Mouse (Mus musculus) megakaryocyte, adult 5-6 weeks (primary cell): ENCODE measurements around the gene Ccl9. TPM values are rescaled to one million over a fixed set of nuclear protein-coding genes. Genes with fewer than 3 reads are reported as not detected.

ENCODE experiments used
- ATAC-seq: 2 replicates; pipeline ENCODE4 v1.8.0; 2016; ENCODE audit warnings: mild to moderate bottlenecking, inconsistent platforms; ENCODE audit not compliant: poor library complexity, severe bottlenecking
- total RNA-seq, 2 experiments: library from RNA; stranded (forward) in 1 of 2; stranded (reverse) in 1 of 2; fragments of 153-499, 151-499 nt in 1 of 2; fragments of 221-1000, 200-1000 nt in 1 of 2; gene quantifications; 2 replicates each; pipeline versions ENCODE4 v1.2.3 to v1.2.4; 2015 to 2017

Ccl9 gene
- total RNA-seq (2015) (447 and 459 TPM in 2 replicates), total RNA-seq (2017) (282 and 303 TPM in 2 replicates)

GRCm38 (mm10) chr11:83578186-83578760 is at the start of gene Ccl9:
Ccl9 (minus strand) TSS chr11:83578636.
- peak; percentile 45 for ATAC-seq

GRCm38 (mm10) chr11:83623586-83623985 is 45.1 kb upstream of the Ccl9 start:
- no peak for ATAC-seq

DNA sequence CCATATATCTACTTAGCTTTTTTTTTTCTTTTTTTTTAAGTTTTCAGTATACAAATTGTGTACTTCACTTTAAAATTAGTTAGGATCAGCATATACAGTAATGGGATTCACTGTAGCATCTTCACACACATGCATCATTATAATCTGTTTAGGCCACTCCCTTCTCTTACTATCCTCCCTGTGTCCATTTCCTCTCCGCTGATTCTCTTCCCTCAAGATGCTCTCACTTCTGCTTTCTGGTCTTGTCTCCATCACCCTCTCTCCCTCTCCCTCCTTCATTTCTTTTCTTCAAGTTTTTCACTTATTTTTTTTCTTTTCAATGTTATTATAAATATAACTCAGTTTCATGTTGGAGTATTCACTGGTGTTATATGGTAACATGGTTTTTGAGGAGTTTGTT is 40.6 kb upstream of the Ccl9 start:
- peak; percentile 63 for ATAC-seq

- peak; percentile 73 for ATAC-seq
Observed at GRCm38 (mm10) chr11:83618238-83618637, 39.8 kb upstream of the Ccl9 start.

- ATAC-seq, result peak; percentile 77
Observed at GRCm38 (mm10) chr11:83616586-83616985, 38.1 kb upstream of the Ccl9 start.

DNA sequence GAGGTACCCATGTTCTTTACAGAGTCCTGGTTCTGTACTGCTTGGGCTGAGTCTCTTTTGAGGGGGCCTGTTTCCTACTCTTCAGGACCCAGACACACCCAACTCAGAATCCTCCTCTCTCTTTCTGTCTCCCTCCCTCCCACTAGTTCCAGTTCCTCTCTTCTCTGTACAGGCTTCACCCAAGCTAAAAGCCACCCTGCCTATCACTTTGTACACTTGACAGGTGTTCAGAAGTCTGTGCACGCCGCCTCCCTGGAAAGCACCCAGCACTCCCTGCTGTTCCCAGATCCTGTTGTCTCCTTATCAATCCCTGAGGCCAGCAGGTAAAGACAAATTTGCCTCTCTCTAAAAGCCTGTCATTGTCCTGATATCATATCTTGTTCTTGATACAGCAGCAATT is 32.5 kb upstream of the Ccl9 start:
- ATAC-seq, result peak; percentile 66

- ATAC-seq, result no peak
Observed at GRCm38 (mm10) chr11:83606396-83606795, 28.0 kb upstream of the Ccl9 start.

DNA sequence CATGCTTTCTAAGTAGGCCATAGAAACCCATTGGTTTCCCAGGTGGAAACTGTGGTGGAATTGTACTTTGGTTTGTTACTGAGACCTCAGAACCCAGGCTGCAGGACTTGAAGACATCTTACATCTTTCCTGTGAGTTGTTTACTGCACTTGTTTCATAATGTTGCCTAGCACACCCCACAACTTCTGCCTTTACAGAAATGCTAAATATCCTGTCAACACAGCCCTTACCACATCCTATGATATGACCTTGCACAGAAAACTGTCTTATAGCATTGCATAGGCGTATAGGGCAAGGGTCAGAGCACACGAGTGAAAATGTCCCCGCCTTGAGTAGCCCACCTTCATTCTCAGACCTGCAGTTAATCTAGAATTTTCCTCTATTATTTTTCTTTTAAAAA is 27.1 kb upstream of the Ccl9 start:
- peak; percentile 79 for ATAC-seq

GRCm38 (mm10) chr11:83604698-83605097 is 26.3 kb upstream of the Ccl9 start:
- peak; percentile 64 for ATAC-seq

DNA sequence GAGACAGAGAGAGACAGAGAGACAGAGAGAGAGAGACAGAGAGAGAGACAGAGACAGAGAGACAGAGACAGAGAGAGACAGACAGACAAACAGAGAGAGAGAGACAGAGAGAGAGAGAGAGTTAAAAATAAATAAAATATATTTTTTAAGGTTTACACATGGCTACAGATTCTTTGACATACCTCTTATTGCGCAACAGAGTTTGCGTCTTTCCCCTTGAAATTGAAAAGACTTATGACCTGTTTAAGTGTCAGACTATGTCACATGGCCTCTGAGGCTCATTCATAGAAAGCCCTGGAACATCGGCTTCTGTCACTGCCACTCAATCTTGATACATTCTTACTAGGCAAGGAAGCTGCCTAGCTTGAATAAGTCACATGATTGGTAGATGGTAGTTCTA is 25.0 kb upstream of the Ccl9 start:
- ATAC-seq, result no peak

DNA sequence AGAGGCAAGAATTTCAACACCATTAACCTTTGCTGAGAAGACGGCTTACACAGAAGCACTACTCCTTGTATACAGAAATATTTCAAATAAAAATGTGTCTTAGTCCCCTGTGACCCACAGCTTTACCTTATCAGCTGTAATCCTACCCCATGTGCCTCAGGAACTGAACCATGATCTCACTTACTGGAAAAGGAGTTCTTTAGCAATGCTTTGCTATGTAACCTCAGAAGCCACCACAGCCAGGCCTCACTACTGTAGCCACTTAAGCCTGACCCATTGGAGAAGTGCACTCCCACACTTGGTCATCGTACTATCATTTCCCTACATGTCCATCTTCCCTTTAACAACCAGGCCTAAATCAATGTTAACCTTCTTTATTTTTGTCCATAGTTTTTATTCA is 22.1 kb upstream of the Ccl9 start:
- ATAC-seq, result peak; percentile 19

- ATAC-seq, result no peak
Observed at GRCm38 (mm10) chr11:83598991-83599390, 20.6 kb upstream of the Ccl9 start.

DNA sequence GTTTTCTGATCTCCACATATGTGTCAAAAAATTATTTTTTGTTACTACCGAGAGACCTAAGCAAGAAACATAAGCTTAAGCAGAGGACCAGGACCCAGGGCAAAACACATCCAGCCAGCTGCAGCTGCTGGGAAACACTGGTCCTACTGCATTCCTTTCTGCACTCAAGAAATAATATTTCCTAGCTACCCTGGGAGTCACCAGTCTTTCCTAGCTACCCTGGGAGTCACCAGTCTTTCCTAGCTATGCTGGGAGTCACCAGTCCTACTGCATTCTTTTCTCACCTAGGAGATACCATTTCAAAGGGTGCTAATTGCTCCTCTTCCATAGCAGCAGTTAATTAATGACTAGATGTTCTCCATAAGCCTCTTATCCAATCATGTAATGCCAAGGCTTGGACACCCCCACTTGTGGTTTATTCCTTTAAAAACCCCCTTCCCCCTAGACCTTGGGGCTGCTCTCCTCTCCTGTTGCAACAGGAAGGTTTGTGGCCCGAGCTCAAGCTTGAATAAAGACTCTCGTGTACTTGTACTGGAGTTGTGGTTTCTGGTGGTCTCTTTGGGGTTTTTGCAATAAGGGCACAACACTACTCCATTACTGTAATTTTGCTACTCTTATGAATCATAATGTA is 19.9 kb upstream of the Ccl9 start:
- no peak for ATAC-seq

- no peak for ATAC-seq
Observed at GRCm38 (mm10) chr11:83597796-83598195, 19.4 kb upstream of the Ccl9 start.

- peak; percentile 61 for ATAC-seq
Observed at GRCm38 (mm10) chr11:83595669-83596455, 17.4 kb upstream of the Ccl9 start.

DNA sequence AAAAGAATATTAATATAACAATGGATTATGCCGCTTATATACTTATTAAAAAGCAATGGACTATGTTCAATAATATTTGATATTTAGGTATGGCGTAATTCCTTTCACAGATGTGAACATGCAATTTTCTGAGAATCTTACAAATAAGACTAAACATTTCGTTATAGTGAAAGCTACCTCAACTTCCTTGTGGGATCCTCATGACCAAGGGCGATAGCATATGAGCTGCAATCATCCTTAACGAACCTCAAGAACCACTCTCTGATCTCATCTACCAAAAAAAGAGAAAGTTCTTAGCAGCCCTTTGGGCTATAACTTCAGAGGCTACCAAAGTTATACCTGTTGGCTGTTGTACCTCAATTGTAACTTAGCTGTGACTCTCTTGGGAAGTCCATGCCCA is 15.0 kb upstream of the Ccl9 start:
- ATAC-seq, result peak; percentile 37; the same call in 1 of the 2 replicates

DNA sequence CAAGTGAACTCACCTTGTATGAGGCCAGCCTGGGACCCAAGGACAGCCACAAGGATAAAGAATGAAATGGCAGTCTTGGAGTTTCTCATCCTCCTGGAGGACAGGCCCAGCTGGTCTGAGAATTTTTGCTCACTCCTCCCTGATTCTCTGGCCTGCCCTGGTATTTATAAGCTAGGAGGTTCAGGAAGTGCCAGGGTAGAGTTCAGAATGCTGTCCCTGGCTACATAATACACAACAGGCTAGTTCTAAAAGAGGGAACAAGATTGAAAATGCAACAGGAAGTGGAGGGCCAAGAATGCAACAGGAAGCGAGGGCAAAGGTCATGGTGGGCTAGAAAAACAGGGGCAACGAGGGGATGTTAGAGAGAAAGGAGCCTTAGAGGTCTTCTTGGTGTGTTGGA is 14.4 kb upstream of the Ccl9 start, which contains the start of gene Ccl6:
Gene Ccl6 (minus strand): TSS at position 235 of the 400 bp plus-strand sequence.
- ATAC-seq, result peak; percentile 75

DNA sequence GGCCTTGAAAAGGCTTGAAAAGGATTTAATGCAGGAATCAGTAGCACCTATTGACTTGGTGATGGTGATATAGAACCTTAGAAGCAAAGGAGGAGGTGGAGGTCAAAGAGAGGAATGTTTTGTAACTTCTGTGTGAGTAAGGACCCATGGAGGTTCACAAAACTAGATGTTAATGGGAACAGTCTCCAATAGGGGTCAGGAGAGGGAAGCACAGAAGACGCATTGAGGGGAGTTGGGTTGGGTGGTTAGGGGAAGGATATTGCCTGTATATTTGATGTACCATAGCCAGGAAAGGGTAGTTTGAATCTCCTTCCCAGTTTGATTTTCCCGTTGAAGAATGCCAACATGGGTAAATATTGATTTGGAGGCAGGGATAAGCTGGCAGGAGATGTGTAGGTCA is 5.8 kb upstream of the Ccl9 start:
- ATAC-seq, result 0 out of 2 replicates have a peak, but pooled peaks have one; percentile 30

DNA sequence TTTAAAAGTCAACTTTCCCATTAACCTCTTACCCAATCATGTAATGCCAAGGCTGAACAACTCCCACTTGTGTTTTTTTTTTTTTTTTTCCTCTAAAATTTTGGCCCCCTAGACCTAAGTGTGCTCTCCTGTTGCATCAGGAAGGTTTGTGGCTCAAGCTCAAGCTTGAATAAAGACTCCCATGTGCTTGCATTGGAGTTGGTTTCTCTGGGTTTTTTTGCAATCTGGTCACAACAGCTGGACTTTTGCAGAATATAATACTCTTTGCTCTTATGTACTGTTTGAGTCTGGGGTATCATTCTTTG is 5.0 kb upstream of the Ccl9 start:
- ATAC-seq, result no peak

DNA sequence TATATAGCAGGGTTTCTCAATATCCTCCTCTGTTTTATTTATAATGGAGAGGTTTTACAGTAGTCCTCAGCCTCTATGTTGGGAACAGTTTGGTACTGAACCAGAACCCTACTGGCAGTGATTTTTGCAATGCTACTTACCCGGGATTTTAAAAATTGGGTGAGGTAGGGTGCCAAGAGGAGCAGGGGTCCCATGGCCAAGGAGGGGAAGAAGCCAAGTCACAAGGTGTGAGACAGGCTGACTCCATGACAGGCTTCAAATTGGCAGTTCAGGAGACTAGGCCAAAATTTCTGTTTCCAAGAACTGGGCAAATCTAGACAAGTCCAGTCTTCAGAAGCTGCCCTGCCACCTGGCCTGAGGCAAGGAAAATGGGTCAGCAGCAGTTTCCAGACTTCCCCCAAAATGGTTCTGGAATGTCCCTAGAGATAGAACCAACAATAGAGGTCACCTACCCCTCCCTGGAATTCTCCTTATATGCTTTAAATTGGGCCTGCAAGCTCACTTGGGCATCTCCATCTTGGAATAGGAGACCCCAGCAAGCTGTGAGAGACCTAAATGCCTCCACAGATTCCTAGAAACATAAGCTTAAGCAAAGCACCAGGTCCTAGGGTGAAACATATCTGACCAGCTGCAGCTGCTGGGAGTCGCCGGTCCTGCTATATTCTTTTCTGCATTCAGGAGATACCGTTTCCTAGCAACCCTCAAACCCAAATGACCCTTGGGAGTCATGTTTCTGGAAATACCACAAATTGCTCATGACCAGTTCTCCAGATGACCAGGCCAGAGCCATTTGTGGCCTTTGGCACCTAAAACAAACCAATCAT is 4.4 kb upstream of the Ccl9 start:
- no peak for ATAC-seq
